Mouse (Mus musculus) C2C12 (cell line): ENCODE measurements around the gene Atp6v0a4.

Source experiments
- CEBPB ChIP-seq: IDR thresholded peaks from one replicate; pipeline ENCODE4 v1.6.1; 2011; ENCODE audit warnings: low read depth, mild to moderate bottlenecking, control low read depth, moderate library complexity
- CTCF ChIP-seq: IDR thresholded peaks from one replicate; pipeline ENCODE4 v1.5.1; 2011; ENCODE audit not compliant: control insufficient read depth, insufficient read depth, insufficient read length
- MAX ChIP-seq: IDR thresholded peaks from one replicate; pipeline ENCODE4 v1.6.1; 2011; ENCODE audit warnings: mild to moderate bottlenecking, control low read depth
- MYOG ChIP-seq: IDR thresholded peaks from one replicate; pipeline ENCODE4 v1.6.1; 2011; ENCODE audit not compliant: control insufficient read depth, insufficient read length; ENCODE audit errors: extremely low read depth
- USF1 ChIP-seq: IDR thresholded peaks from one replicate; pipeline ENCODE4 v1.6.1; 2011; ENCODE audit warnings: low read depth, mild to moderate bottlenecking, control low read depth, moderate library complexity

GRCm38 (mm10) chr6:38147301-38147700 lies 22.9 kb upstream of the Atp6v0a4 start:
- TF ChIP-seq MAX (no peak), CEBPB (no peak), CTCF (no peak), MYOG (no peak), USF1 (no peak)
